Mouse (Mus musculus) lung, postnatal 0 days (tissue): ENCODE results near the gene Fbxo9.

Experiments
- CTCF ChIP-seq: IDR thresholded peaks from 2 replicates; pipeline ENCODE4 v1.5.1; 2016; ENCODE audit warnings: antibody characterized with exemption, mild to moderate bottlenecking
- EP300 ChIP-seq: IDR thresholded peaks from 2 replicates; pipeline ENCODE4 v1.6.1; 2016; ENCODE audit warnings: antibody characterized with exemption, mild to moderate bottlenecking, control low read depth

GRCm38 (mm10) chr9:78035296-78035695 lies 73.6 kb downstream of the Fbxo9 start:
- TF ChIP-seq CTCF (peak; percentile 35), EP300 (no peak)
